Mouse (Mus musculus) neural tube, embryonic 15.5 days (tissue): Measurements from ENCODE around the gene Nap1l4. TPM values are rescaled to one million over a fixed set of nuclear protein-coding genes. Genes with fewer than 3 reads are reported as not detected.
"Not testable (repeated sequence)": the region's sequence is repeated elsewhere in the genome, so short reads cannot be mapped to it uniquely, and the experiment has no call there.

Experiments
- ATAC-seq: fragments of 200-750 bp; cut with Nextera tagmentation; 2 replicates; pipeline ENCODE4 v1.8.0; 2017; ENCODE audit warnings: mild to moderate bottlenecking, moderate TSS enrichment, moderate library complexity; ENCODE audit not compliant: low FRiP score
- H3K27ac ChIP-seq: fragments of 300-500 bp; sonication (generic); replicated peaks from 2 replicates; pipeline ENCODE4 v1.5.1; 2015; ENCODE audit warnings: mild to moderate bottlenecking, inconsistent platforms
- H3K27me3 ChIP-seq: fragments of 300-500 bp; sonication (generic); replicated peaks from 2 replicates; pipeline ENCODE4 v1.6.1; 2015; ENCODE audit warnings: inconsistent platforms
- H3K36me3 ChIP-seq: fragments of 300-500 bp; sonication (generic); 2 replicates; pipeline ENCODE4 v1.6.1; 2015; ENCODE audit warnings: inconsistent platforms
- H3K4me1 ChIP-seq: fragments of 300-500 bp; sonication (generic); 2 replicates; pipeline ENCODE4 v1.6.1; 2015; ENCODE audit warnings: inconsistent platforms
- H3K4me2 ChIP-seq: fragments of 300-500 bp; sonication (generic); 2 replicates; pipeline ENCODE4 v1.6.1; 2015; ENCODE audit warnings: inconsistent platforms, mild to moderate bottlenecking, moderate library complexity
- H3K4me3 ChIP-seq: fragments of 300-500 bp; sonication (generic); replicated peaks from 2 replicates; pipeline ENCODE4 v1.5.1; 2015; ENCODE audit warnings: mild to moderate bottlenecking, inconsistent platforms
- H3K9ac ChIP-seq: fragments of 300-500 bp; sonication (generic); replicated peaks from 2 replicates; pipeline ENCODE4 v1.6.1; 2015; ENCODE audit warnings: mild to moderate bottlenecking, inconsistent platforms
- H3K9me3 ChIP-seq: fragments of 300-500 bp; sonication (generic); replicated peaks from 2 replicates; pipeline ENCODE4 v1.6.1; 2016; ENCODE audit warnings: inconsistent platforms
- WGBS: fragments of 180-500 bp; shearing (Covaris S2); methylation state at CpG from one replicate; pipeline ENCODE4 v1.1.7; 2015; ENCODE audit warnings: mixed read lengths; 5-methylcytosine and 5-hydroxymethylcytosine counted together
- polyA plus RNA-seq: library from polyadenylated mRNA; unstranded; fragments of >200 nt; fragmentation: Nextera tagmentation; extraction: Ambion mirVana; gene quantifications from 2 replicates; pipeline ENCODE4 v1.2.1, GENCODE M21; 2015

Gene Nap1l4
- polyA plus RNA-seq, 1 experiment from 2014 or later: 299 TPM

DNA sequence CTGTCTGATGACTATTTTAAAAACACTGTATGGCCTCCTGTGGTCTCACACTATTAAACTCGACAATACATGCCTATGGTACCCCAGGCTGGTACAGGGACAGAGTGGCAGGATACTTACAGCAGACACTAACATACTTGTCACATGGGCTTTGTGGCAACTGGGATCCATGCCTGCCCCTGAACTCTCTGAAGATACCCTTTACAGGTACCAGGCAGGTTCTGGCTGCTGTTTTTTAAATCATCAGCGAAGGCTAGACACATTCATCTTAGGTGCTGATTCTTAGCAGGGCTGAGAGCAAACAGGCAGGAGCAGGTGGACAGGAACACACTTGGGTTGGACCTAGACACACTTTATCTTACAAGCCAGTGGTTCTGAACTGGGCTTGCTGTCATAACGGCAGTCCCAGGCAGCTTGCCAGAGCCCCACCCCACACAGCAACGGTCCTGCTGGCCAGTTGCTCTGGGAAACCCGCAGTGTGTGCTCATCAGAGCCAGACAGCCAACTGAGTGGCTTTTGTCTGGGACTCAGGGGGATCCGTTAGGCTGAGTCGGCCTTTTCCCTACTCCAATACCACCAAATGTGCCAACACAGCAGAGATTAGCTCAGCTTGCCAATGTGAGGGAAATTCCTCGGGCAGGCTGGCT is 8.2 kb upstream of the Nap1l4 start:
- peaks cover 86% of the 10 kb centered on the region for H3K36me3 ChIP-seq
- no peak overlapping the region for H3K4me2 ChIP-seq
- no peak overlapping the region for H3K9ac ChIP-seq
- H3K4me1 ChIP-seq: peaks cover 8% of the 10 kb centered on the region
- peak; percentile 78 for ATAC-seq
- H3K27ac ChIP-seq: peak overlapping the region; percentile 63
- WGBS: 67% methylated on average over 8 of the region's 8 CpGs
- no peaks in the 10 kb centered on the region for H3K9me3 ChIP-seq
- no peak overlapping the region for H3K4me3 ChIP-seq
- no peaks in the 10 kb centered on the region for H3K27me3 ChIP-seq

DNA sequence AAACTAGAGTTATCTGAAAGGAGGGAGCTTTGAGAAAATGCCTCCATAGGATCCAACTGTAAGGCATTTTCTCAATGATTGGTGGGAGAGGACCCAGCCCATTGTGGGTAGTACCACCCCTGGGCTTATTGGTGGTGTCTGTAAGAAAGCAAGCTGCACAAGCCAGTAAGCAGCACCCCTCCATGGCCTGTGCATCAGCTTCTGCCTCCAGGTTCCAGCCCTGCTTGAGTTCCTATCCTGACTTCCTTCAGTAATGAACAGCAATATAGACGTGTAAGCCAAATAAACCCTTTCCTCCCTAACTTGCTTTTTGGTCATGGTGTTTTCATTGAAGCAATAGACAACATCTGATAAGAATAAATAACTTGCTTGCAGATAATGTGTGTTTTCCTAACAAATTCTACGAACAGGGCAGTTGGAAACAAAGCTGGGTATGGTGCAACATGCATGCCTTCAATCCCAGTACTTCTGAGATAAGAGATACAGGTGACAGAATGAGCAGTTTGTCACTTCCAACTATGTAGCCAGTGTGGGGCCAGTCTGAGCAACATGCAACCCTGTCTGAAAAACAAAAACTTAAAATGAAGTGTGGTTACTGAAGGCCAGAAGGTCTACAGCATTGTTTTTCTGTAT is 798 bp upstream of the Nap1l4 start:
- no peaks in the 10 kb centered on the region for H3K27me3 ChIP-seq
- peak; percentile 19 for ATAC-seq

DNA sequence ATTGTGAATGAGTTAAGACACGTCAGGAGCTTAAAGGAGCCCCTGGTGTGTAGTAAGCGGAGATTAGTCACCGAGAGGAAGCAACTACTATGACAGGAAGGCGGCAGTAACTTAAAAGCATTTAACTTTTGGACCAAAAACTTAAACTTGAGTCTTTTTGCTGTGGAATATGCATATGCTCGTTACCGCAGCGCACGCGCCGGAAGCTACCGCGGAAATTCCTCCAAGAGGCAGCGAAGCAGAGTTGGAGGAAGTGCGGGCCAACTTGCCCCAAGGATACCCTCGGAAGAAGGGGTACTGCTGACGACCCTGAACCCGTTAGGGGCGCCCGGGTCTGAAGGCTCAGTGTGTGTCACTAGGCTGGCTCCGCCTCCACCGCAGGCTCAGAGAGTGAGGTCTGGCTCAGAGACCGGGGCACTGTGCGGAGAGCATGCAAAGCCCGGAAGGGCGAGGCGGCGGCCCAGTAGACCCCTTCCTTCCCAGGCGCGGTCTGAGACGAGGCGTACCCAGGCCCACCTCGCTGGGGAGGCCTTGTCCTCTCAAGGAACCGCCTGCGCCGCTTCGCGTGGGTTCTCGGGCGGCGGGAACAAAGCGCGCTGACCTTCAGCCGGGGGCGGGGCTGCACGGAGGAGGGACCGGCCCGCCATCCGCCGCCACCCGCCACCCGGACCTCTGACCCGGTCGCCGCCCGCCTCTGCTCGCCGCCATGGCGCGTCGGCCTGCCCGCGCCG is 510 bp downstream of the Nap1l4 start:
- ATAC-seq: peak; percentile 76
- Histone ChIP-seq H3K27ac (peak overlapping the region; percentile 91), H3K9me3 (no peaks in the 10 kb centered on the region), H3K9ac (peak overlapping the region; percentile 93), H3K4me1 (peaks cover 47% of the 10 kb centered on the region), H3K4me3 (peak overlapping the region; percentile 96), H3K36me3 (0 out of 2 replicates have a peak, but pooled peaks cover 7% of the 10 kb centered on the region), H3K4me2 (peak overlapping the region; percentile 80), H3K27me3 (no peaks in the 10 kb centered on the region)
- under 1% methylated on average over 45 of the region's 63 CpGs for WGBS

More for the DNA sequence above, 798 bp upstream of the Nap1l4 start:
- Histone ChIP-seq H3K9me3 (no peaks in the 10 kb centered on the region), H3K9ac (peak overlapping the region; percentile 72), H3K4me3 (peak overlapping the region; percentile 96), H3K36me3 (peaks cover 15% of the 10 kb centered on the region), H3K4me2 (peak overlapping the region; percentile 92), H3K27ac (peak overlapping the region; percentile 87), H3K4me1 (peaks cover 40% of the 10 kb centered on the region)
- WGBS: 42% methylated on average over 2 of the region's 2 CpGs

DNA sequence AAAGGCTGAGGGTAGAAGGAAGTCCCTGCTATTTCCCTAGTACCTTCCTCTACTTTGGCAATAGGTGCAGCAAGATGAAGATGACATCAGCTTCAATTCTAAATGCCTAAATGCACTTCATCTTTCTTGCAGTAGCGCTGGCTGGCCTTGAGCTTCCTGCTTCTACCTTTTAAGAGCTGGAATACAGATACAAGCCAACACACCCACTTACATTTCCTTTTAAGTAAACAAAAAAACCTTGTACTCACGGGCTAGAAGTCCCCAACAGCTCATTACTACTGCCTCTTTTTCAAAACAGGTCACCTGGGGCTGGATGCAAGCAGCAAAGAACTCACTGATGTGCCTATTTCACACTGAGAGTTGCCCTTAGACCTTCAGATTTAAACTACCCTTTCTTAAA is 2.4 kb downstream of the Nap1l4 start:
- no peaks in the 10 kb centered on the region for H3K9me3 ChIP-seq
- H3K4me3 ChIP-seq: no peak overlapping the region
- ATAC-seq: no peak
- H3K27ac ChIP-seq: no peak overlapping the region
- 0 out of 2 replicates have a peak overlapping the region, but pooled peaks have one; percentile 18 for H3K9ac ChIP-seq
- no peaks in the 10 kb centered on the region for H3K27me3 ChIP-seq
- WGBS: 75% methylated on average over 2 of the region's 2 CpGs
- peaks cover 57% of the 10 kb centered on the region for H3K4me1 ChIP-seq
- no peaks in the 10 kb centered on the region for H3K36me3 ChIP-seq
- H3K4me2 ChIP-seq: no peak overlapping the region

DNA sequence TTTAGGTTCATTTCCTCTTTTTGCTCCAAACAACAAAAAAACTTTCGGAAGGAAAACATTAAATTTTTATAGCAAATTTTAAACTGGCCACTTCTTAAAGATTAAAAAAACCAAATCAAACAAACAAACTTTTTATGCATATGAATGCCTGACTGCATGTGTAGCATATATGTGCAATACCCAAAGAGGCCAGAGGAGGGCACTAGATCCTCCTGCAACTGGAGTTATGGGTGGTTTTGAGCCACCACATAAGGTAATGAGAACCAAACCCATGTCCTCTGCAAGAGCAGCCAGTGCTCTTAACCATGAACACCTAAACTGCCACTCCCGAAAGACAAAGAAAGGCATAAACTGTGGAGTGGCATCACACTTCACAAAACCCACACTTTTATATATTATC is 4.5 kb downstream of the Nap1l4 start:
- no peak overlapping the region for H3K4me3 ChIP-seq
- H3K9ac ChIP-seq: no peak overlapping the region
- 93% methylated on average over 2 of the region's 2 CpGs for WGBS
- H3K9me3 ChIP-seq: no peaks in the 10 kb centered on the region
- no peak for ATAC-seq
- peaks cover 16% of the 10 kb centered on the region for H3K36me3 ChIP-seq
- no peak overlapping the region for H3K27ac ChIP-seq
- H3K27me3 ChIP-seq: no peaks in the 10 kb centered on the region
- H3K4me1 ChIP-seq: peaks cover 54% of the 10 kb centered on the region
- H3K4me2 ChIP-seq: no peak overlapping the region

DNA sequence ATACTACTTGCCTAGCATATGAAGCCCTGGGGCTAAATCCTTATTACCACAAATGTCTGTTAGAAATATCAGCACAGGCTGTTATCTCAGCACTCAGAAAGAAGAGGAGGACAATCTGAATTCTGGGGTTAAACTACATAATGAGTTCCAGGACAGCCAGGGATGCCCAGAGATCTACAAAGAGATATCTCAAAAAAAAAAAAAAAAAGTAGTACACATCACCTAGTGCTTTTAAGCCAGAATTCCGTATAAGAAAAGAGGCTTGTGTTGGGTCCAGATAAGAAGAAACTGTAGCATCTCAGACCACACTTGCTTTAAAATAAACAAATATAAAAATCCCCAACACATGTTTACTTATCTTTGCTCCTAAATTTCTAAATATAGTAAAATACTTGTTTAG is 10.2 kb downstream of the Nap1l4 start:
- H3K4me1 ChIP-seq: peaks cover 16% of the 10 kb centered on the region
- no peak overlapping the region for H3K9ac ChIP-seq
- H3K27ac ChIP-seq: no peak overlapping the region
- H3K4me3 ChIP-seq: no peak overlapping the region
- WGBS: 100% methylated on average over 1 of the region's 1 CpGs
- no peaks in the 10 kb centered on the region for H3K27me3 ChIP-seq
- no peak overlapping the region for H3K4me2 ChIP-seq
- no peaks in the 10 kb centered on the region for H3K9me3 ChIP-seq
- H3K36me3 ChIP-seq: peaks cover 62% of the 10 kb centered on the region
- no peak for ATAC-seq

DNA sequence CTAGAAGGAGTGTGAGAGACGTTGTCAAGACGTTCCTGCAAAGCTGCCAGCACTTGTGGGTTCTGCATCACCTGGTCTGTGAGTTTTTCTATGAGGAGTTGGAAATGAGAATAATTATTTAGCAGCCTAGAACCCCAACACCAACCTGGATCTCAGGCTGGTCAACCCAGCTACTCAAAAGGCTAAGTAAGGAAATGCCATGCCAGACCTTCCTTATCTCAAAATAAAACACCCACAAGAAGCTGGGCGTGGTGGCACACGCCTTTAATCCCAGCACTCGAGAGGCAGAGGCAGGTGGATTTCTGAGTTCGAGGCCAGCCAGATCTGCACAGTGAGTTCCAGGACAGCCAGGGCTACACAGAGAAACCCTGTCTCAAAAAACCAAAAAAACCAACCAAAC is 10.7 kb downstream of the Nap1l4 start:
- H3K27ac ChIP-seq, H3K4me2 ChIP-seq, H3K27me3 ChIP-seq, H3K9me3 ChIP-seq, H3K9ac ChIP-seq, H3K4me3 ChIP-seq, ATAC-seq: not testable (repeated sequence)
- Histone ChIP-seq H3K36me3 (peaks cover 67% of the 10 kb centered on the region), H3K4me1 (peaks cover 13% of the 10 kb centered on the region; the same call in 1 of the 2 replicates)
- 94% methylated on average over 6 of the region's 6 CpGs for WGBS

DNA sequence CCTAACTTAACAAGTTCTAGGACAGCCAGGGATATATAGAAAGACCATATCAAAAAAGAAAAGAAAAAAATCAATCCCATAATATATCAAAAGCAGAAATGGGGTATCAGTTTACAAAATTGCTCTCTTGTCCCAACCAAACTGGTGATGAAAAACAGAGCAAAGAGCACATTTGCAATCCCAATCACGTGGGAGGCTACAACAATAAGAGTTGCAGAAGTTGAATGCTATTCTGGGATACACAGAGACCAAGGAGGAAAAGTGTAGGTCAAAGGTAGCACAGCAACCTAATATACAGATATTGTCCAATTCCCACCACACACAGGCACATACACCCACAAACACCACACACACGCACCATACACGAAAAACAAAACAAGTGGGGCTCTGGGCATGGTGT is 12.7 kb downstream of the Nap1l4 start:
- no peak overlapping the region for H3K4me2 ChIP-seq
- WGBS: 95% methylated on average over 3 of the region's 3 CpGs
- H3K27ac ChIP-seq: no peak overlapping the region
- H3K4me1 ChIP-seq: 0 out of 2 replicates have a peak, but pooled peaks cover 3% of the 10 kb centered on the region
- H3K9ac ChIP-seq: no peak overlapping the region
- H3K36me3 ChIP-seq: peaks cover 84% of the 10 kb centered on the region
- H3K9me3 ChIP-seq: no peaks in the 10 kb centered on the region
- no peak for ATAC-seq
- no peak overlapping the region for H3K4me3 ChIP-seq
- H3K27me3 ChIP-seq: no peaks in the 10 kb centered on the region

DNA sequence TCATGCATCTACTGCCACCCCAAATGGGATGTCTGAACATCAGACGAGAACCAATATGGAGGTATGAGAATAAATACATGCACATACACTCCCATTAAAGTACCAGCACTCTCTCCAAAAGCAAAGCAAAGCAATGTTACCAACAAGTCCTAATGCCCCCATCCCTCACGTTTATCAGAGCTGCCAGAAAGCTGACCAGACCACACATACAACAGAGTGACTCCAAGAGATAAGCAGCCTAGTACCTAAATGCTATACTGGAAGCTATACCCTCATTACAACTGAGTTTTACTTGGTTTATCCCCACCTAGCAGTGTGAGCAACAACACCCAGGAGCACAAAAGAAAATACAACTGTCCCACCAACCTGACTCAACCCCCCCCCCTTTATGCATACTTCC is 15.6 kb downstream of the Nap1l4 start:
- WGBS: 90% methylated on average over 2 of the region's 2 CpGs
- no peak for ATAC-seq
- Histone ChIP-seq H3K4me2 (no peak overlapping the region), H3K9ac (no peak overlapping the region), H3K4me1 (no peaks in the 10 kb centered on the region), H3K27me3 (no peaks in the 10 kb centered on the region), H3K4me3 (no peak overlapping the region), H3K36me3 (peaks cover 95% of the 10 kb centered on the region), H3K27ac (no peak overlapping the region), H3K9me3 (no peaks in the 10 kb centered on the region)

DNA sequence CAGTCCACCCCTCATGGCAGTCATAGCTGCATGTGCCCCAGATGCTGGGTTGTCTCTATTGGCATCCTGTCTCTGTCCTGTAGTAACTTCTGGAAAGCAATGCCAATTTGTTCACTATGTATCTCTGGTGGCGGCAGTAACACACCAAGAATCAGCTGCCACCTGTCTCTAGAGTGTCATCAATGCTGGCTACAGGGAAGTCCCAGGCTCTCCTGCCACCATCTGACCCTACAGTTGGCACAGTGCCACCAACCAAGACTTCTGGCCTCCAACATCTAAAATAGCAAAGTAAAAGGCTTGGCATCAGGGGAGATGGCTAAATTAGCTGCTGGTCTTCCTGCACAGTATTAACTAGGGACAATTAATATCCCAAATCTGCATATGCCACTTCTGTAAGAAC is 16.5 kb downstream of the Nap1l4 start:
- peaks cover 95% of the 10 kb centered on the region for H3K36me3 ChIP-seq
- ATAC-seq: no peak
- H3K4me1 ChIP-seq: no peaks in the 10 kb centered on the region
- no peaks in the 10 kb centered on the region for H3K27me3 ChIP-seq
- H3K4me3 ChIP-seq: no peak overlapping the region
- H3K9ac ChIP-seq: no peak overlapping the region
- no peaks in the 10 kb centered on the region for H3K9me3 ChIP-seq
- WGBS: 59% methylated on average over 1 of the region's 1 CpGs
- H3K4me2 ChIP-seq: no peak overlapping the region
- H3K27ac ChIP-seq: no peak overlapping the region

DNA sequence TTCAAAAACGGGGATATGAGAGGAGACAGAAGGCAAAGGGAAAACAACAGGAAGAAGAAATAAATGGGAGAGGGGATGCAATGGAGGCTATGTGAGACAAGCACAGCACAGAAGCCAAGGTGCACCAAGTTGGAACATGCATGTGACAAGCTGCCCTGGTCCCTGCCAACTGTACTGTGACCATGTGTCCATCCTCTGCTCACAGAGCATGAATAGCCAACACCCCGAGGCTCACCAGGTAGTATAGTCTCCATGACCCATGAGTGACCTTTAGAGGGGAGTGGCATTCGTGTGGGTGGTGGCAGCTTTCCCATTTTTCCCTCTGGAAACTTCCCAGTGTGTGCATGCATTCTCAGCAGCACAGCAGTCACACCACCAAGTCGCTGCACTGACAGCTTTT is 29.6 kb downstream of the Nap1l4 start:
- no peak for ATAC-seq
- WGBS: 84% methylated on average over 4 of the region's 4 CpGs

DNA sequence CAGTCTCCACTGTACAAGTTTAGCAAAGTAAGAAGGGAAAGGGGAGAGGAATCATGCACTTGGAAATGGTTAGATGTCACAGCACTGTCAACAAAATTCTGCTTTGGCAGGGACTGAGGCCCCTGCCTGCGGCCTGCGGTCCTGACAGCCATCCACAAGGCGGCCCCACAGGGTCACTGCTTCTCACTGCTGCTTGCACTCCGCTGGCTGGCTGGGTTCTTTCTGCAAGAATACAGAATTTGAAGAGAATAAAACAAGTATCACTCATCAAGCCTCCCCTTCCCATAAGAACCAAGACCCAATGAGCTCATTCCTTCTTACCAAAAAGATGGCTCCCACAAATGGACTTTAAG is 34.5 kb downstream of the Nap1l4 start:
- peaks cover 75% of the 10 kb centered on the region for H3K36me3 ChIP-seq
- ATAC-seq: no peak
- H3K4me1 ChIP-seq: no peaks in the 10 kb centered on the region
- WGBS: 96% methylated on average over 4 of the region's 4 CpGs
- no peak overlapping the region for H3K9ac ChIP-seq
- H3K9me3 ChIP-seq: no peaks in the 10 kb centered on the region
- H3K27me3 ChIP-seq: no peaks in the 10 kb centered on the region
- H3K4me2 ChIP-seq: no peak overlapping the region
- H3K27ac ChIP-seq: no peak overlapping the region
- no peak overlapping the region for H3K4me3 ChIP-seq

More for the DNA sequence above, 29.6 kb downstream of the Nap1l4 start:
- Histone ChIP-seq H3K9me3 (no peaks in the 10 kb centered on the region), H3K4me3 (no peak overlapping the region), H3K4me1 (no peaks in the 10 kb centered on the region), H3K36me3 (peaks cover 95% of the 10 kb centered on the region), H3K27ac (no peak overlapping the region), H3K27me3 (no peaks in the 10 kb centered on the region), H3K4me2 (no peak overlapping the region), H3K9ac (no peak overlapping the region)
